Mouse (Mus musculus) liver, postnatal 0 days (tissue): ENCODE results near the gene Dagla.

Experiments used
- CTCF ChIP-seq: sonication (generic); IDR thresholded peaks from 2 replicates; pipeline ENCODE4 v1.5.1; 2016; ENCODE audit warnings: antibody characterized with exemption, low read depth
- EP300 ChIP-seq: IDR thresholded peaks from 2 replicates; pipeline ENCODE4 v1.6.1; 2016; ENCODE audit warnings: antibody characterized with exemption, low read depth, mild to moderate bottlenecking

DNA sequence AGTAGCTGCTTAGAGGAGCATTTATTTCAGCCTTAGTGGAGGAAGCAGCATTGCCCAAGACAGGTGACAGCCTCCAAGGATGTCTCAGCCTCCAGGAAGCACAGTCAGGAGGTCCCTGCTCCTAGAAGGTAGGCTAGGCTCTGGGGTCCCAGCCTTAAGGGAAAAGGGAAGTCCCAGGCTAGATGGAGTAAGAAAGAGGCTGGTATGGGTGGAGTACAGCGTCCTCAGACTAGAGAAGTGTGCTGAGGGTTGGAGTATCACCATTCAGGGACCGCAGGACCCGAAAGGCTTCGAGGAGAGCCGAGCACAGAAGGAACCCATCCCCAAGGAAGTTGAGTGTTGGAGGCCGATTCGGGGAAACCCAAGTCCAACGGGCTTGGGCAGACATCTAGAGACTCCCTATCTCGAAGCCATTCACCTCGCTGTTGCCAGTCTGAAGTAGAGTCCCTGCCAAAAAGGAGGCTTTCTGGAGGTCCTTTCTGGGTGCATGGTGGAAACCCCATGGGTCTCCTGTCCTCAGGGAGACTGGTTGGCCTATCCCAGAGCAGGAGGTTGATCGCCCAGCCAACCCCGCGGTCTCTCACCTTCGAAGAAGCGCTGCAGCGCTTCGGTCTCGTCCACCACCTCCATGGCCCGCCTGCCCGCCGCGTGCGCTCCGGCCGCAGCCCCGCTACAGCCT, 64.6 kb downstream of the Dagla start:
- TF ChIP-seq EP300 (no peak), CTCF (no peak)
